Mouse (Mus musculus) layer of hippocampus, postnatal 36 days (tissue): ENCODE measurements at regions not wholly inside any gene's neighbourhood (a gene's known extent, or its start where the extent isn't known, plus 50 kb on each side); places are given as distances from the start of the nearest gene placed in this dataset.
"Not testable (repeated sequence)": the region's sequence is repeated elsewhere in the genome, so short reads cannot be mapped to it uniquely, and the experiment has no call there.

Experiments
- DNase-seq, 2 experiments: peaks; one replicate each; pipeline ENCODE4 v3.0.0; 2022

DNA sequence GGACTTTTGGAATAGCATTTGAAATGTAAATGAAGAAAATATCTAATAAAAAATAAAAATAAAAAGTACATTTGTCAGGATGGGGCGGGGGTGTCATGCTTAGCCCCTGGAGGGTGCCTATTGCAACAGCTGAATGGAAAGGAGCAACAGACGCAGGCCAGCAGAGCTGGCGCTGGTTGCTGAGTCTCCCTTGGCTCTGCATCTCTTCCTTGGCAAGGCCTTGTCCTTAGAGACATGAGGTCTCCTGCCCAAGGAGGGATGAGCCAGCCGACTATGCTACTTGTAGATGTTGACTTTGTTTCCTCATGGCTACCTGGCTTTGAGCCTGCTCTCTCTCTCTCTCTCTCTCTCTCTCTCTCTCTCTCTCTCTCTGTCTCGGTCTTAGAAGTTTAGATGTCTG, 166.4 kb downstream of the Opa1 start:
- no peak for DNase-seq

- no peak for DNase-seq
Measured at GRCm38 (mm10) chr16:29746245-29746644, 167.1 kb downstream of the Opa1 start.

GRCm38 (mm10) chr16:29749167-29749566, 170.0 kb downstream of the Opa1 start:
- no peak for DNase-seq

- no peak for DNase-seq
Measured at GRCm38 (mm10) chr16:29754579-29755199, 175.6 kb downstream of the Opa1 start.

DNA sequence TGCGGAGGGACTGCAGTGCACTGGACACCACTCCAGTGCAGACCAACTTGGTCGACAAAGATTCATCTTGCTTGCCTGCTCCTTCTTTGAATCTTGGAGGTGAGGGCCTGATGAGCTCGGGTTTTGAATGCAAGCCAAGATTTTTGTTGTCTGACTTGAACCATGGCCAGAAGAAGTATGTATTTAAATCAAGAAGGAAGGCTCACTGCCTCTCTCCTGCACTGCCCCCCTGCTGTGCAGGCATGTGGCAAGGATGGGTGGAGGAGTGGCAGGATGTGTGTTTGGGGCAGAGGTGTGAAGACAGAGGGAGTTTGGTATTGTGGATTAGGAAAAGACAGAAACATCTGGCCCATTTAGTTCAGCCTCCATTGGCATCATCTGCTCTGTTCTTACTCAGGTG, 179.1 kb downstream of the Opa1 start:
- DNase-seq, result no peak

DNA sequence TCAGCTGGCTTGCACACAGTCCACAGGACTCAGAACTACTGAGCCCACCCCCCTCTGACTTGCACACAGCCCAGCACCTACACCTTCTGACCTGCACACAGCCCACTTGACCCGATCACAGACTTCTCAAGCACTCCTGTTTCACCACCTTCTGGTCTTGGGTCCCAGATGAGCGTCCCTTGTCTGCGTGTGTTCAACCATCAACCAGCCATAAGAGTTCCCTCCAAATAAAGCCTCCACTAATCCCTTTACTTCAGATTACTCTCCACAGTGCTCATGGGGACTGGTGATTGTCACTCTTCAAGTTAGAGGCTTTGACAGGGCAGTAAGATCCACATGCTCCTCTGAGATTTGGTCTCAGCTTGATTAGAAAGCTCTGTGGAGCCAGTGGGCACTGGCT, 180.3 kb downstream of the Opa1 start:
- no peak for DNase-seq

GRCm38 (mm10) chr16:29760627-29761026, 181.5 kb downstream of the Opa1 start:
- DNase-seq, result no peak

DNA sequence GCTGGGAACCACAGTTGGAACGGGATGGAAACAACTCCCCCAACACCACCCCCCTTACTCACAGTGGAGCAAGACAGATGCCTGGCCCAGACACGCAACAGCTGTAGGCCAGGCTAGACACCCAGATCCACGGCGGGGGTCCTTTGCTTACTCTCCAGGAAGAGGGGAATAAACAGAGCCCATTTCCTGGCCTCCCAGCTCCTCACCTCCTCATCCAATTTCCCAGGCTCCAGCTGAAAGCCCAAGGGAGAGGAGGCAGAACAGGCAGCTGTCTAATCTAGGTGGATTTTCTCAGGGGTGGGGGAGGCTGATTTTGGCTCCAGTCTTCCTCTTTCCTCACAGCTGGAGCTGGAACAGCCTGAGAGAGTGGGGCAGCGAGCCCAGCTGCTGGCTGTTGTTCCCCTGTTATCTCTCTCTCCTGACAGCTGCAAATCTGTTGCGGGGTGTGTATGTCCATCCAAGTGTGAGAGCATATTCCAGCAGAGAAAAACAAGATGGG, 182.7 kb downstream of the Opa1 start:
- no peak for DNase-seq

GRCm38 (mm10) chr16:29764376-29764775, 185.2 kb downstream of the Opa1 start:
- DNase-seq, result no peak

GRCm38 (mm10) chr16:29765801-29766200, 186.7 kb downstream of the Opa1 start:
- not testable (repeated sequence) for DNase-seq

GRCm38 (mm10) chr16:29771320-29771719, 192.2 kb downstream of the Opa1 start:
- DNase-seq, result no peak

GRCm38 (mm10) chr16:29771728-29772608, 192.8 kb downstream of the Opa1 start:
- peak in 1 of 2 experiments; percentile 10 for DNase-seq

DNA sequence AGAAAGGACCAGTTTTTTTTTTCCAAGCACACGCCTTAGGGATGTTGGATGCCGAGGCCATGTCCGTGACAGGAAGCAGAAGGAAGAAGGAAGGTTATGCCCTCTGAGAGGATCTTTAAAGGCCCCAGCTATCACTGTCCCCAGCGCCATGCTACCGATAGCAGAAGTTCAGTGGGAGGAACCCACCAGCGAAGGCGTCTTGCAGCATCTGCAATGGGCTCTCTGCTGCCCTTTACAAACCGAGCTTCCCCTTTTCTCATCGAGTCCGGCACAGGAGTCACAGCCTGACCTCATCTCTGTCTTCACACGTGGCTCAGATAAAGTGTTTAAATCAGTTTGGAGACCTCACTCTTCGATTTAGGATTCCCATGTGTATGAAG, 193.5 kb downstream of the Opa1 start:
- DNase-seq, result no peak

DNA sequence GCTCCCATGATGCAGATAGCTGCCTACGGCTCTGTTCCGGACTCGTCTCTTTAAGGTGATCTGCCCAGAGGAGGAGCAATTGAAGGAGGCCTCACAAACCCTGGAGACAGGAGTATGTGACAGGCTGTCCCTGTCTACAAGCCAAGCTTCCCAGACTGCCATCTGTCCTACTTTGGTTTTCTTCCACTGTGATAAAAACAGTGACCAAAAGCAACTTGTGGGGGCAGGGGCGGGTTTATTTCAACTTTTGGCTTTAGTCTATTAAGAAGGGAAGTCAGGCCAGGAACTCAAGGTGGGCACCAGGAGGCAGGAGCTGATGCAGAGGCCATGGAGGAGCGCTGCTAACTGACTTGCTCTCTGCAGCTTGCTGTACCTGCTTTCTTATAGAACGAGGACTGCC, 193.9 kb downstream of the Opa1 start:
- DNase-seq, result peak; percentile 31 to 33

GRCm38 (mm10) chr16:29774949-29775348, 195.8 kb downstream of the Opa1 start:
- no peak for DNase-seq

GRCm38 (mm10) chr16:29775879-29776278, 196.7 kb downstream of the Opa1 start:
- no peak for DNase-seq

DNA sequence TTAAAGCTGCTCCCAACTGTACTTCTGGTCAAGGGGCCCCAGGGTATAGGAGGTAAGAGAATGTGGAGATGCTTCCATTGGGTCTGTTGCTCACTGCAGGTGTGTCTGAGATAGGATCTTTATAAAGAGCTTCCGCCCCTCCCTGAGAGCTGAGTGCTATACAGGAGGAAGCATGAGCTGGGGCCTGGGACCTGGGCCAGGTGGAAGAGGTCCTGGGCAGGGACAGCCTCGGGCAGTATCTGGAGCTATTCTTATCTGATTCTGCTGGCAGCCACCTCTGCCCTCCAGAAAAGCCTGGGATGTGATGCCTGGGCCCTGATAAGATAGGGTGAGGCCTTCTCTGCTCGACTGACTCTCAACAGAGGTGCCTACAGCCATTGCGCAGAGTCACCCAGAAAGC, 203.3 kb downstream of the Opa1 start:
- no peak for DNase-seq

GRCm38 (mm10) chr16:29785114-29785513, 206.0 kb downstream of the Opa1 start:
- no peak for DNase-seq

- DNase-seq, result no peak
Measured at GRCm38 (mm10) chr16:29786540-29786939, 207.4 kb downstream of the Opa1 start.

GRCm38 (mm10) chr16:29787633-29788511, 208.7 kb downstream of the Opa1 start:
- no peak for DNase-seq

- no peak for DNase-seq
Measured at GRCm38 (mm10) chr16:29790064-29790463, 210.9 kb downstream of the Opa1 start.

- DNase-seq, result no peak
Measured at GRCm38 (mm10) chr16:29799250-29799649, 220.1 kb downstream of the Opa1 start.

DNA sequence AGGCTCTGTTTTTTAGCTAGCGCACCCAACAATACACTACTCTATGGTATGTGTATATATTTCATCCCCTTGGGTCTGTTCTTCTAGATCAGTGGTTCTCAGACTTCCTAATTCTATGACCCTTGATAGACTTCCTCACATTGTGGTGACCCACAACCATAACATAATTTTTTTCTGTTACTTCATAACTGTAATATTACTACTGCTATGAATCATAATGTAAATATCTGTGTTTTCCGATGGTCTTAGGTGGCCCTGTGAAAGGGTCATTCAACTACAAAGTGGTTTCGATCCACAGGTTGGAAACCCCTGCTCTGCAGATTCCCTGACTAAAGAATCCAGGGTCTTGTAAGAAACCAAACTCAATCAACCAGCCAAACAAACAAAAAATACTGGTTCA, 220.8 kb downstream of the Opa1 start:
- DNase-seq, result no peak
